Mouse (Mus musculus) embryonic fibroblast, embryonic 13.5 days (primary cell): ENCODE data around the gene Stxbp1. TPM values are rescaled to one million over a fixed set of nuclear protein-coding genes. Genes with fewer than 3 reads are reported as not detected.
"Not testable (repeated sequence)": the region's sequence is repeated elsewhere in the genome, so short reads cannot be mapped to it uniquely, and the experiment has no call there.

Source experiments
- H3K27ac ChIP-seq: 2 replicates; pipeline ENCODE4 v1.5.1; 2012; ENCODE audit warnings: low read length, control low read depth, inconsistent platforms; ENCODE audit not compliant: insufficient read depth
- H3K4me1 ChIP-seq: 2 replicates; pipeline ENCODE4 v1.6.1; 2011; ENCODE audit warnings: low read length; ENCODE audit not compliant: control insufficient read depth, insufficient read depth
- H3K4me3 ChIP-seq: 2 replicates; pipeline ENCODE4 v1.5.1; 2011; ENCODE audit warnings: mild to moderate bottlenecking, control low read depth, low read length; ENCODE audit not compliant: insufficient read depth
- CTCF ChIP-seq: IDR thresholded peaks from 2 replicates; pipeline ENCODE4 v1.5.1; 2011; ENCODE audit warnings: mild to moderate bottlenecking, control low read depth, low read length, moderate library complexity, borderline replicate concordance; ENCODE audit not compliant: insufficient read depth
- POLR2A ChIP-seq: IDR thresholded peaks from 2 replicates; pipeline ENCODE4 v1.6.1; 2011; ENCODE audit warnings: low read depth, mild to moderate bottlenecking, control low read depth, low read length, moderate library complexity
- polyA plus RNA-seq: library from polyadenylated mRNA; stranded (reverse); fragments of >200 nt; gene quantifications from 2 replicates; pipeline ENCODE4 v1.2.4, GENCODE M21; 2011; ENCODE audit warnings: low read depth; ENCODE audit not compliant: missing spikeins, insufficient read length

Gene Stxbp1
- polyA plus RNA-seq, 1 experiment: 33.3 TPM

GRCm38 (mm10) chr2:32857584-32857983 is 10.5 kb upstream of the Stxbp1 start:
- Histone ChIP-seq H3K4me3 (no peak overlapping the region), H3K4me1 (no peaks in the 10 kb centered on the region), H3K27ac (no peak overlapping the region)
- TF ChIP-seq POLR2A (no peak), CTCF (peak; percentile 91)

GRCm38 (mm10) chr2:32855790-32856465 is 8.9 kb upstream of the Stxbp1 start:
- H3K27ac ChIP-seq: no peak overlapping the region
- TF ChIP-seq POLR2A: no peak
- no peak for TF ChIP-seq CTCF
- H3K4me1 ChIP-seq: no peaks in the 10 kb centered on the region
- H3K4me3 ChIP-seq: no peak overlapping the region

- no peaks in the 10 kb centered on the region for H3K4me1 ChIP-seq
- no peak overlapping the region for H3K27ac ChIP-seq
- no peak for TF ChIP-seq POLR2A
- TF ChIP-seq CTCF: no peak
These were observed 8.2 kb upstream of the Stxbp1 start for GRCm38 (mm10) chr2:32855046-32855785.

GRCm38 (mm10) chr2:32854206-32854605 is 7.2 kb upstream of the Stxbp1 start:
- TF ChIP-seq CTCF: peak; percentile 95
- TF ChIP-seq POLR2A: no peak
- Histone ChIP-seq H3K27ac (no peak overlapping the region), H3K4me1 (no peaks in the 10 kb centered on the region), H3K4me3 (no peak overlapping the region)

More at GRCm38 (mm10) chr2:32855046-32855785, 8.2 kb upstream of the Stxbp1 start:
- no peak overlapping the region for H3K4me3 ChIP-seq

GRCm38 (mm10) chr2:32853716-32854115 is 6.7 kb upstream of the Stxbp1 start:
- H3K27ac ChIP-seq, H3K4me3 ChIP-seq, H3K4me1 ChIP-seq: not testable (repeated sequence)

GRCm38 (mm10) chr2:32852156-32852555 is 5.1 kb upstream of the Stxbp1 start:
- Histone ChIP-seq H3K4me3 (no peak overlapping the region), H3K27ac (no peak overlapping the region), H3K4me1 (no peaks in the 10 kb centered on the region)
- TF ChIP-seq POLR2A (no peak), CTCF (peak; percentile 29; the same call in 1 of the 2 replicates)

- Histone ChIP-seq H3K4me3 (peak overlapping the region; percentile 32; the same call in 1 of the 2 replicates), H3K27ac (no peak overlapping the region), H3K4me1 (no peaks in the 10 kb centered on the region)
- TF ChIP-seq POLR2A (no peak), CTCF (no peak)
These were observed 400 bp upstream of the Stxbp1 start for GRCm38 (mm10) chr2:32847468-32847821.

GRCm38 (mm10) chr2:32846101-32846804 is 792 bp downstream of the Stxbp1 start:
- TF ChIP-seq POLR2A: peak; percentile 63; the same call in 1 of the 2 replicates
- TF ChIP-seq CTCF: no peak
- H3K4me1 ChIP-seq: no peaks in the 10 kb centered on the region
- H3K27ac ChIP-seq: peak overlapping the region; percentile 81
- H3K4me3 ChIP-seq: peak overlapping the region; percentile 70

GRCm38 (mm10) chr2:32845572-32846100 is 1.4 kb downstream of the Stxbp1 start:
- no peak for TF ChIP-seq POLR2A
- TF ChIP-seq CTCF: no peak
- Histone ChIP-seq H3K4me3 (peak overlapping the region; percentile 70), H3K4me1 (no peaks in the 10 kb centered on the region), H3K27ac (peak overlapping the region; percentile 81; the same call in 1 of the 2 replicates)
